Mouse (Mus musculus) gastrocnemius, postnatal 10 days (tissue): ENCODE measurements at regions not wholly inside any gene's neighbourhood (a gene's known extent, or its start where the extent isn't known, plus 50 kb on each side); places are given as distances from the start of the nearest gene placed in this dataset.
A peak's percentile ranks its signal among the peaks of the same experiment; 100 is the strongest.

Experiments used
- DNase-seq: peaks from one replicate; pipeline ENCODE4 v3.0.0; 2021; ENCODE audit warnings: mixed read lengths

- no peak for DNase-seq
Observed at GRCm38 (mm10) chr1:64361959-64362638, 170.3 kb upstream of the Creb1 start.

- no peak for DNase-seq
Observed at GRCm38 (mm10) chr1:64343268-64343667, 189.2 kb upstream of the Creb1 start.

- DNase-seq: peak; percentile 7
Observed at GRCm38 (mm10) chr1:64341596-64341995, 190.8 kb upstream of the Creb1 start.

- DNase-seq: no peak
Observed at GRCm38 (mm10) chr1:64338575-64338961, 193.9 kb upstream of the Creb1 start.

- DNase-seq: no peak
Observed at GRCm38 (mm10) chr1:64337619-64338574, 194.5 kb upstream of the Creb1 start.

GRCm38 (mm10) chr1:64331566-64331965, 200.9 kb upstream of the Creb1 start:
- no peak for DNase-seq

GRCm38 (mm10) chr1:64330721-64331120, 201.7 kb upstream of the Creb1 start:
- no peak for DNase-seq

GRCm38 (mm10) chr1:64322197-64322596, 200.1 kb upstream of the Klf7 start:
- DNase-seq: no peak

- DNase-seq: no peak
Observed at GRCm38 (mm10) chr1:64319155-64319582, 197.1 kb upstream of the Klf7 start.

- DNase-seq: no peak
Observed at GRCm38 (mm10) chr1:64318440-64319154, 196.5 kb upstream of the Klf7 start.

GRCm38 (mm10) chr1:64317032-64317636, 195.1 kb upstream of the Klf7 start:
- DNase-seq: no peak

GRCm38 (mm10) chr1:64311371-64311770, 189.3 kb upstream of the Klf7 start:
- DNase-seq: no peak

- DNase-seq: no peak
Observed at GRCm38 (mm10) chr1:64308560-64308959, 186.5 kb upstream of the Klf7 start.

- no peak for DNase-seq
Observed at GRCm38 (mm10) chr1:64308088-64308487, 186.0 kb upstream of the Klf7 start.

GRCm38 (mm10) chr1:64305427-64306213, 183.5 kb upstream of the Klf7 start:
- DNase-seq: peak; percentile 23

- no peak for DNase-seq
Observed at GRCm38 (mm10) chr1:64302833-64303358, 180.8 kb upstream of the Klf7 start.

GRCm38 (mm10) chr1:64301530-64302061, 179.5 kb upstream of the Klf7 start:
- no peak for DNase-seq

GRCm38 (mm10) chr1:64300951-64301529, 179.0 kb upstream of the Klf7 start:
- DNase-seq: no peak

- no peak for DNase-seq
Observed at GRCm38 (mm10) chr1:64298950-64299349, 176.9 kb upstream of the Klf7 start.

- no peak for DNase-seq
Observed at GRCm38 (mm10) chr1:64298188-64298587, 176.1 kb upstream of the Klf7 start.

- no peak for DNase-seq
Observed at GRCm38 (mm10) chr1:64297343-64297742, 175.3 kb upstream of the Klf7 start.
